Mouse (Mus musculus) forebrain, embryonic 11.5 days (tissue): ENCODE measurements around the gene Clspn. TPM values are rescaled to one million over a fixed set of nuclear protein-coding genes. Genes with fewer than 3 reads are reported as not detected.
A peak's percentile ranks its signal among the peaks of the same experiment; 100 is the strongest.
"Not testable (repeated sequence)": the region's sequence is repeated elsewhere in the genome, so short reads cannot be mapped to it uniquely, and the experiment has no call there.

Experiments
- ATAC-seq: fragments of 200-750 bp; cut with Nextera tagmentation; replicated peaks from 2 replicates; pipeline ENCODE4 v1.8.0; 2017; ENCODE audit warnings: moderate TSS enrichment; ENCODE audit not compliant: low FRiP score
- DNase-seq: peaks from one replicate; pipeline ENCODE4 v3.0.0-alpha.2; 2017; ENCODE audit warnings: low spot score
- H3K27ac ChIP-seq: fragments of 300-500 bp; sonication (generic); 2 replicates; pipeline ENCODE4 v1.5.1; 2014; ENCODE audit warnings: low read depth, low read length
- H3K27me3 ChIP-seq: fragments of 300-500 bp; sonication (generic); 2 replicates; pipeline ENCODE4 v1.6.1; 2014; ENCODE audit warnings: mild to moderate bottlenecking, low read length, mixed read lengths; ENCODE audit not compliant: control insufficient read depth, insufficient read depth
- H3K36me3 ChIP-seq: fragments of 300-500 bp; sonication (generic); 2 replicates; pipeline ENCODE4 v1.6.1; 2014; ENCODE audit warnings: mild to moderate bottlenecking, low read length, moderate library complexity, mixed read lengths; ENCODE audit not compliant: control insufficient read depth, insufficient read depth
- H3K4me1 ChIP-seq: fragments of 300-500 bp; sonication (generic); replicated peaks from 2 replicates; pipeline ENCODE4 v1.6.1; 2014; ENCODE audit warnings: low read length, mixed read lengths; ENCODE audit not compliant: control insufficient read depth, insufficient read depth
- H3K4me2 ChIP-seq: fragments of 300-500 bp; sonication (generic); 2 replicates; pipeline ENCODE4 v1.6.1; 2014; ENCODE audit warnings: low read depth, mild to moderate bottlenecking, low read length, moderate library complexity, mixed read lengths; ENCODE audit not compliant: severe bottlenecking
- H3K4me3 ChIP-seq: fragments of 300-500 bp; sonication (generic); 2 replicates; pipeline ENCODE4 v1.5.1; 2014; ENCODE audit warnings: low read depth, low read length
- H3K9ac ChIP-seq: fragments of 300-500 bp; sonication (generic); 2 replicates; pipeline ENCODE4 v1.6.1; 2014; ENCODE audit warnings: low read length
- H3K9me3 ChIP-seq: fragments of 300-500 bp; sonication (generic); 2 replicates; pipeline ENCODE4 v1.6.1; 2016; ENCODE audit warnings: low read length, mixed read lengths; ENCODE audit not compliant: control insufficient read depth
- WGBS: fragments of 180-500 bp; shearing (Covaris S2); extraction: QIAGEN DNeasy Blood & Tissue Kit; methylation state at CpG from one replicate; pipeline ENCODE4 v1.1.7; 2014; 5-methylcytosine and 5-hydroxymethylcytosine counted together
- polyA plus RNA-seq: library from polyadenylated mRNA; unstranded; fragments of >200 nt; fragmentation: Nextera tagmentation; extraction: Ambion mirVana; gene quantifications from 2 replicates; pipeline ENCODE4 v1.2.1, GENCODE M21; 2014

The Clspn gene
- polyA plus RNA-seq, 1 experiment from 2014 or later = 62.7 TPM

GRCm38 (mm10) chr4:126532827-126533728 lies 23.7 kb upstream of the Clspn start, which contains the start of gene Ago4:
Ago4 (minus strand) TSS chr4:126533472.
- DNase-seq (peak; percentile 89), ATAC-seq (peak; percentile 91)
- H3K4me1 ChIP-seq = 0 out of 2 replicates have a peak, but pooled peaks cover 3% of the 10 kb centered on the region
- peak within 1 kb of the TSS; percentile 43; the same call in 1 of the 2 replicates for H3K27ac ChIP-seq
- WGBS = under 1% methylated on average over 88 of the region's 120 CpGs
- no peaks in the 10 kb centered on the region; the same call in 1 of the 2 replicates for H3K27me3 ChIP-seq
- H3K36me3 ChIP-seq = no peaks in the 10 kb centered on the region
- peak within 1 kb of the TSS; percentile 64 for H3K4me2 ChIP-seq
- H3K9ac ChIP-seq = peak within 1 kb of the TSS; percentile 89
- H3K4me3 ChIP-seq = peak within 1 kb of the TSS; percentile 98
- no peaks in the 10 kb centered on the region for H3K9me3 ChIP-seq

GRCm38 (mm10) chr4:126533729-126534070 lies 23.0 kb upstream of the Clspn start:
- no peaks in the 10 kb centered on the region for H3K9me3 ChIP-seq
- no peak overlapping the region for H3K27ac ChIP-seq
- peak overlapping the region; percentile 98 for H3K4me3 ChIP-seq
- DNase-seq (no peak), ATAC-seq (peak; percentile 81)
- H3K9ac ChIP-seq = peak overlapping the region; percentile 89
- 10% methylated on average over 7 of the region's 7 CpGs for WGBS
- peak overlapping the region; percentile 64 for H3K4me2 ChIP-seq
- H3K27me3 ChIP-seq = no peaks in the 10 kb centered on the region; the same call in 1 of the 2 replicates
- H3K4me1 ChIP-seq = 0 out of 2 replicates have a peak, but pooled peaks cover 3% of the 10 kb centered on the region
- H3K36me3 ChIP-seq = no peaks in the 10 kb centered on the region

- WGBS = 93% methylated on average over 7 of the region's 7 CpGs
- not testable (repeated sequence) for H3K27ac ChIP-seq, ATAC-seq
Measured at GRCm38 (mm10) chr4:126535631-126536030, 21.1 kb upstream of the Clspn start.

GRCm38 (mm10) chr4:126536865-126537264 lies 19.9 kb upstream of the Clspn start:
- 0 out of 2 replicates have a peak, but pooled peaks cover 3% of the 10 kb centered on the region for H3K4me1 ChIP-seq
- no peaks in the 10 kb centered on the region for H3K9me3 ChIP-seq
- H3K27ac ChIP-seq = no peak overlapping the region
- H3K9ac ChIP-seq = no peak overlapping the region
- WGBS = 83% methylated on average over 5 of the region's 5 CpGs
- H3K4me2 ChIP-seq = no peak overlapping the region
- DNase-seq (no peak), ATAC-seq (no peak)
- no peaks in the 10 kb centered on the region for H3K36me3 ChIP-seq
- no peaks in the 10 kb centered on the region; the same call in 1 of the 2 replicates for H3K27me3 ChIP-seq
- no peak overlapping the region for H3K4me3 ChIP-seq

More at GRCm38 (mm10) chr4:126535631-126536030, 21.1 kb upstream of the Clspn start:
- H3K27me3 ChIP-seq, DNase-seq, H3K4me3 ChIP-seq, H3K36me3 ChIP-seq, H3K4me1 ChIP-seq, H3K4me2 ChIP-seq, H3K9ac ChIP-seq, H3K9me3 ChIP-seq: not testable (repeated sequence)

- ATAC-seq (no peak), DNase-seq (no peak)
- H3K4me2 ChIP-seq = no peak overlapping the region
- H3K9ac ChIP-seq = no peak overlapping the region
- H3K27ac ChIP-seq = no peak overlapping the region
- H3K36me3 ChIP-seq = no peaks in the 10 kb centered on the region
- no peaks in the 10 kb centered on the region for H3K9me3 ChIP-seq
- WGBS = 92% methylated on average over 3 of the region's 3 CpGs
- no peak overlapping the region for H3K4me3 ChIP-seq
- no peaks in the 10 kb centered on the region for H3K27me3 ChIP-seq
- H3K4me1 ChIP-seq = no peaks in the 10 kb centered on the region
Measured at GRCm38 (mm10) chr4:126540487-126541071, 16.2 kb upstream of the Clspn start.

GRCm38 (mm10) chr4:126542838-126543237 lies 13.9 kb upstream of the Clspn start:
- Histone ChIP-seq H3K4me1 (no peaks in the 10 kb centered on the region), H3K9me3 (no peaks in the 10 kb centered on the region), H3K4me3 (no peak overlapping the region), H3K27ac (no peak overlapping the region), H3K27me3 (no peaks in the 10 kb centered on the region), H3K36me3 (no peaks in the 10 kb centered on the region), H3K9ac (no peak overlapping the region), H3K4me2 (no peak overlapping the region)
- 75% methylated on average over 7 of the region's 7 CpGs for WGBS
- DNase-seq = no peak
- ATAC-seq = no peak

GRCm38 (mm10) chr4:126545016-126545415 lies 11.7 kb upstream of the Clspn start:
- ATAC-seq = no peak
- Histone ChIP-seq H3K4me1 (no peaks in the 10 kb centered on the region), H3K4me3 (no peak overlapping the region), H3K36me3 (no peaks in the 10 kb centered on the region), H3K27ac (no peak overlapping the region), H3K9me3 (no peaks in the 10 kb centered on the region), H3K27me3 (no peaks in the 10 kb centered on the region), H3K4me2 (no peak overlapping the region), H3K9ac (no peak overlapping the region)
- 83% methylated on average over 1 of the region's 1 CpGs for WGBS
- no peak for DNase-seq

- Histone ChIP-seq H3K27me3 (no peaks in the 10 kb centered on the region), H3K9me3 (no peaks in the 10 kb centered on the region), H3K36me3 (no peaks in the 10 kb centered on the region), H3K27ac (no peak overlapping the region), H3K4me2 (no peak overlapping the region), H3K9ac (no peak overlapping the region), H3K4me1 (no peaks in the 10 kb centered on the region), H3K4me3 (no peak overlapping the region)
- DNase-seq = no peak
- ATAC-seq = no peak
- 74% methylated on average over 6 of the region's 7 CpGs for WGBS
Measured at GRCm38 (mm10) chr4:126545703-126546102, 11.0 kb upstream of the Clspn start.
